Mouse (Mus musculus) cerebellum, postnatal 4 days (tissue): ENCODE data around the gene Gm609.

ENCODE experiments used
- DNase-seq, 2 experiments: peaks; one replicate each; pipeline ENCODE4 v3.0.0; 2022; ENCODE audit warnings: low spot score in 2 of 2, mixed read lengths in 1 of 2

The Gm609 gene

DNA sequence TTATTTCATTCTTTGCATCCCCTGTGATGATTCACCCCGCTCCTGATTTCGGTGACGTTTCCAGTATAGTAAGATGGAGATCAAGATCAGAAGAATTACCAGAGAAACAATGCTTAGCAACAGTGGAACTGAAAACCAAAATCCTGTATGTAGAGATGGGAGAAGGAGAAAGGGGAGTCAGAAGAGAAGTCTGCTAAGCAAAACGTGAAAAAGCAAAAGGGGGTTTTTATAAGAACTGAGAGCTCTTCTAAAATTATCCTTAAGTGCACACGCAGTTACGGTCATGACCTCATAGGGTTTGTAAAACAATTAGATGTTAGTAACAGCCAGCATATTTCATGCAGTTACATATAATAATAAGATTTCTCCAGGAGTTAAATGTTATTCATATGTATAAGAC is 100.5 kb downstream of the Gm609 start:
- DNase-seq = no peak

DNA sequence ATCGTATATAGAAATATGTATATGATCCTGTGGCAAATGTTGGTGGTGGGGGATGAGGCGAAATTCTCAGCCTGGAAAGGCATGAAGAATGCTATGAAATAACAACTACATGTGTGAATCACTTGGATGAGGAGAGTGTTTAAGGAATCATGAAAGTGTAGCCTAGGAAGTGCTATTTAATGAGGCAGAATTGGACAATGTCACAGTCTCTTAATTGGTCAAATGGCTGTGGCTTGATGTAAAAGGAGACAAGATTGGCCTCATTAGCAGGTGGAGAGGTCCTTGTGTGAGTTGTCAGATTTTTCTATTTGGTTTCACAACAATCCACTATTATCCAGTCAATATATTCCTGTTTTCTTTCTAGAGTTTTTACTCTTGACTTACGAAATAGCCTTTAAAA is 101.1 kb downstream of the Gm609 start:
- no peak for DNase-seq

DNA sequence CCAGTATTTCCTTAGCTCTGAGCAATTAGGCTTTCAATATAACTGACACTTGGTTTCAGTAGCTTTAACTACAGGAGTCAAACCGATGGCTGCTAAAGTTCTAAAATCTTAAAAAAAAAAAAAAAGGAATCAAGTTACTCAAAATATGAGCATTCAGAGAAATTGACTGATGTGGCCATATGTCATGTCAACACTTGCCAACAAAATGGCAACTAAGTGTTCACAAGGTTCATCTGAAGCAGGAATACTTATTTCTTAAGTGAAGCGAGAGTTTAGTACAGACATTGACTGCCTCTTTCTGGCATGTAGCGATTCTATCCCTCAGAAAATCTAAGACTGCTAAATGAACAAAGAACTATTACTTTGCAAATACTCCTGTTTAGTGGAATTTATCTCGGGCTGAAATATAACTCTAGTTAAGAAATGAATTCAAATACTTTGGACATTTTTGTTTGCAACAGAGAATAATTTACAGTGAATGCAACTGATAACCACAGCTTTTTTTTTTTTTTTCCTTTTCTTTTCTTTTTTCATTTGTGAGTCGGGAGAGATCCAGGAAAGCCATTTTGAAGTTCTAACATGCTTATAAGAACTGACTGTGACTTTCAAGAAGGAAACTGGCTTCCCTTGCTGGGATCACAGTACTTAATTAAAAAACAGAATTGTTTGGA is 102.3 kb downstream of the Gm609 start:
- no peak for DNase-seq

DNA sequence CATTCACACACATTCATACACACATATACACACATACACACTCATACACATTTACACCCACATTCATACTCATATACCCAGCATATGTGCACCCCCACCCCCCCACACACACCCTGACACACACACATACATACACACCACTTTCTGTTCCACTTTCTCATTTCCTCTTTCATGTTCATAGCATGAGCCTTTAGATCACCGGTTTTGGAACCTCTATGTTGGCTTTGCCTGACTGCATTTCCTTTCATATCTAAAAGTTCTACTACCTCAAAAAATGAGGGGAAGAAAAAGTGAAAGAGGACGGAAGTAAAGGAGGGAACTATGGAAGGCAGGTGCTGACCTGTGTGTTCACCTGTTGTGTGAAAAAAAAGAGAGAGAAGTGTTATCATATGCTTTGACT is 102.9 kb downstream of the Gm609 start:
- DNase-seq = no peak

DNA sequence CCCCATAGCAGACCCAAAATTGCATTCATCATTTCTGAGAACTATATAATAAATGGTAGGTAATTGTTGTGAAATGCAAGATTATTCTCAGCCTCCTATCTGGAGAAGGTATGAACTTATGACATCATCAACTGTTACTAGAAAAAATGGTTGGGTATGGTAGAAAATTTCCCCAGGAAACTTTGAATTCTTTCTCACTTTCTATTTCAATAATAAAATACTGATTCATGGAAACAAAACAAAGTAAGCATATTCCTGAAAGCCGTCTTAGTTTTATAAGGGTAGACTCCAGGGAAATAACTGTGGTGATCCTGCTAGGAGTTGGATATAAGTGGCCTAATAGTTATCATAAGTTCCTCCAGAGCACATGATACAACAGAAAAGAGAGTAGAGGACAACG is 103.7 kb downstream of the Gm609 start:
- no peak for DNase-seq

DNA sequence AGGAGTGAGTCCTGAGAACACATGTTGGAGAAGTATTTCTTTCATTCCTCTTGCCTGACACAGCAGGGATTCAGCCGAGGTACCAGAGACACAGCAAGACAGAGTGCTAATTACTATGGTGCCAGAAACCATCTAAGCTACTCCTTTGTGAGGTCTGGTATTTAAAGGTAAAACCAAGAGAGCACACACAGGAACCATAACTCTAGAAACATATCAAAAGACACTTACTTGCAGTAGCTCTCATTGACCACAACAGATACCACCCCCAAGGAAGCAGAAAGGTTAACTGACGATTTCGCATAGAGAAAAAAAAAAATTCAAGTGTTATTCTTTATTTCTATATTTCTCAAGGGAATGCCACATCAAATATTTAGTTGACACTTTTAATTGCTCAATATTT is 111.0 kb downstream of the Gm609 start:
- no peak for DNase-seq

DNA sequence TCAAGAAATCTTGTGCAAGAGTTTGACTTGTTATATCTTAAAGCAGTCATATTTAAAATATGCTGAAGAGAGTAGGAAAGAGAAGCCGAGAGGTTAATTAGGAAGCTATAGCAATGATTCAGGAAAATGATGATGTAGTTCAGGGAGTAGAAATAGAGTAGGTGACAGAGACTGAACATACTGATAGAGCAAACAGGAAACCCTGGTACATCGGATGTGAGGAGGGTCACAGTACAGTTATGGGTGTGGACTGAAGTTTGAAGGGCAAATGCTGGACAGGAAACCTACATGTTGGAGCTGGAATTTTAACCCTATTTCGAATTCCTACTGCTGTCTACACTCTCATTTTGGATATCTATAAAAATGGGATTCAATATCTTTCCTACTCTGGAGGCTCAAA is 113.8 kb downstream of the Gm609 start:
- no peak for DNase-seq

DNA sequence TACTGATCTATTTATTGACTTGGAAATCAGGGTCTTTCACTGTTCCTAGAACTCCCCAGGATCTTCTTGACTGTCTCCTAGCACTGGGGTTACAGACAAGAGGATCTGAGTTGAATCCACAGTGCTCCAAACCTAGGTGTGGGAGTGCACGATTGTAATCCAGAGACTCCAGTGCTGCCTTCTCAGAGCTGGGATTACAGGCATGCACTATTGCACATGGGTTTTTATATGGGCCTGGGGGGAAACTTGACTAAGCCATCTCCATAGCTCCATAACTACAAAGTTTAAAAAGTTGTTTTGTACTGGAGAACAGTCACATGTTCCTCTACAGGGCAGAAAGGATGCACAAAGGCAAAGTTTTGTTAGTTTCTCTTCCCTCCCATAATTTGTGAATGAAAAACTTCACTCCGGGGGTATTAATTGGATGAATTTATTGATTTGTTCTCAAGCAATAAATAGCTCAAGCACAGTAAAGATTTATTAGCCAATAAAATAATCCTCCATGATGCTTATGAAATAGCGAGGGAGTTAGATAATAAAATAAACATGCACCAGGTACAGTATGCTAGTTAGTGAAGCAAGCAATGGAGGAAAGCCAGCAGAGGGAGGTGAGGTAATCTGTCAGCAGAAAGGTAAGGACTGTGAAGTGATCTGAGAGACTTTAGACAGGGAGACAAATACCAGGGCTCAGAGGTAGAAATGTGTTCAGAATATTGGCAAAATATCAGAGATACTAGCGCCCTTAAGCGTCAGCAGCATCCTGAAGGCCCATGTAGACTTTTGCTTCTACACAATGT is 114.4 kb downstream of the Gm609 start:
- DNase-seq = no peak

DNA sequence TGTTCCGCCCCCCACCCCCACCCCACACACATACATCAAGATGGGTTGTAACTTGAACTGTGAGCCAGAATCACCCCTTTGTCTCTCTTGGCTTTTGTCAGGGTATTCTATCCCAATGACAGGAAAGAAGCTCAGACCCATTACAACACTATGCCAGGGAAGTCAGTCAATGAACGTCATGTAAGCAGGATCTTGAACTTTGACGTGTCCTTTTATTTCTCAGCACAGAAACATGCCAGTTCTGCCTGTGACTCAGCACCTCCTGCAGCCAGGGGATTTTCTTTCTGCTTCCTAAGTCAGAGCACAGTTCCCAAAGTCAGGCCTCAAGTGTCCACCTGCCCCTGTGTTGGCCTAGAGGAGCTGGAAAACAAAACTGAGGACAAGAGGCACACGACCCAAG is 115.4 kb downstream of the Gm609 start:
- no peak for DNase-seq

DNA sequence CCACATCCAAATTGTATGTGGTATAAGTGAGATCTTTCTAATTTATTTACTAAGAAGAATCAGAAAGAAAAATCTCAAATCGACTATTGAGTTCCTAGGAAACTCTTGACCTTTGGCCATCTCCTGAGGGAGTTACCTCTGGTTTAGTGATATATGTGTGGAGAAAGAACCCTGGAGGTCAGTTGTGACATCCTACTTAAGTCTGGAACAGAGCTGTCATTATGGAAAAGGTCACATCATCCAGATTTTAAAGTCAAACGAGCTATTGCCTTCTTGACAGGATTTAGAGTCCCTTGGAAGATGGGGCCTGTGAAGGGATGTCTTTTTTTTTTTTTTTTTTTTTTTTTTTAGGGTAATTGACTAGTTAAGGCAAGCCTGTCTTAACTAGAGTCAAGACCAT is 116.0 kb downstream of the Gm609 start:
- no peak for DNase-seq

DNA sequence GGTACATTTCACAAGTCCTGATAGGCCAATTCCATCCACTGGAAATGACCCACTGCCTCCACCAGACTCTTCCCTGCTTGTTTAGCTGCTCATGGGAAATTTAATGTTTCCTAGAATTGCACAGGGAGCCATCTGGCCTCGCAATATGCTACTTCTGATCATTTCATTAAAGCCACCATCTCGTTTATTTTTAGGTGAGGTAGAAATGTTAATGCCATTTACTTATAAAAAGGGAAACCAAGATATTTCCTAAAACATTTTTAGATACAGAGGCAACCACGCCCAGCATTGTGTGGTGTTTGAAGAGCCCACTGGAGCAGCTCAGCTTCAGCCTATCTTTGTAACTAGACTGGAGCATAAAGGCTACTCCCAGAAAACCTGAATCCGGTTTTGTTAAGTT is 116.5 kb downstream of the Gm609 start:
- DNase-seq = no peak

DNA sequence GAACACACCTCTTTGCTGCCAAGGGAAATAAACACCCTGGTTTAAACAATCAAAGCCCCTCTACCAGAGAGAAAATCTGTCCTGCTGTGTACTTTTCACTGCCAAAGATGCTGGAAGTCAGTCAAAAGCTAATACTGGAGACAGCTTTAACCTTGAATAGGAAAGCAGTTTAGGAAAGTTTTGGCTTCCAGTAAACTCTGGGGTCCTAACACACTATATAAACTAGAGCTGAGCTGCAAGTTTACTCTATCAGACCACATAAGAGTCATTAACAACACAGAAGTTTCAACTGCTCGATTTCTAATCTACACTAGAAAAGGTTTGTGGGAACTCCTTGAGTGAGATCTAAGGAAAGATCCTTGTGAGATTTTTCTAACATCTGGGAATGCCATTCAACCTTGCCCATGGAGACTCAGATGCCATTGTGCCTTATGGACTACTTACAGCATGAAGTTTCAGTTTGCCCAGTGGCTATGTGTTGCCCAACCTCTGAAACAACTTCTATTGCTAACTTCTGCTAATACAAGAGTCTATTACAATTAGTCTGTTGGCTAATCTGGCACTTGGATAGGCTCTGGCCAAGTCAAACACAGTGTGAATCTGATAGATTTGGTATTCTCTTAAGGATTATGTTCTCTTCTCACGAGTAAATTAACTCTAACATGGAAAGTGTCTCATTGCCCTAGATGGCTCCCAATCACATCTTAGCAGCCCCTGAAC is 117.1 kb downstream of the Gm609 start:
- DNase-seq = no peak

DNA sequence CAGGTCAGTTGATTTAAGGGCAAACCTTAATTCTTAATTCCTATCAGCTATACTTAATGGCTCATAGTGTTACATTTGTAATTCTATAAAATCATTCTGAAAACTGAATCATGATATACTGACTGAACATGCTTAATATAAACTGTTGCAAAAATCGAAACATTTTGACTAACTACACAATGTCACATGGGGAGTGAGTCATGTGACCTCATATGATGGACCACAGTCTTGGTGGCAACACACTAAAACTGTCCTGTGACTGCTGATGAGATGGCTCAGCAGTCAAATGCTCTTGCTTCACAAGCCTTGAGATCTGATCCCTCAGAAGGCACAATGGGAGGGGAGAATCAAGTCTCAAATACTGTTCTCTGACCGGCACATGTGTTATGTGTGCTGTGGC is 118.7 kb downstream of the Gm609 start:
- no peak for DNase-seq

DNA sequence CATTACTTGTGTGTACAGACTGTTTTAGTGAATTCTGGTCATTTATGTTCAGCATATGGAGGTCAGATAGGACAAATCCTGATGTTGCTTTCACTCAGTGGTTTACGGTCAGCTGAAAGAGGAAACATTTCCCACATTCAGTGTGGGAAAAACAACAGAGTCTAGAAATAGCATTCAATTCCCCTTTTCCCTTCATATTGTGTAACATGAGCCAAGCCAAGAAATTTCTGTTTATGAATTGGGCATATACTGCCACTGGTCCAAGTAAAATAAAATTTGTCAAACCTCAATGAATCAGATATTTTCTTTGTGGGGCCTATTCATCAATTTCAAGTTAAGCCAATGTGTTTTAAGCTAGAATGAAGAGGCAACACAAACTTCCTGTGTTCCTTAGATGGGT is 121.7 kb downstream of the Gm609 start:
- no peak for DNase-seq

DNA sequence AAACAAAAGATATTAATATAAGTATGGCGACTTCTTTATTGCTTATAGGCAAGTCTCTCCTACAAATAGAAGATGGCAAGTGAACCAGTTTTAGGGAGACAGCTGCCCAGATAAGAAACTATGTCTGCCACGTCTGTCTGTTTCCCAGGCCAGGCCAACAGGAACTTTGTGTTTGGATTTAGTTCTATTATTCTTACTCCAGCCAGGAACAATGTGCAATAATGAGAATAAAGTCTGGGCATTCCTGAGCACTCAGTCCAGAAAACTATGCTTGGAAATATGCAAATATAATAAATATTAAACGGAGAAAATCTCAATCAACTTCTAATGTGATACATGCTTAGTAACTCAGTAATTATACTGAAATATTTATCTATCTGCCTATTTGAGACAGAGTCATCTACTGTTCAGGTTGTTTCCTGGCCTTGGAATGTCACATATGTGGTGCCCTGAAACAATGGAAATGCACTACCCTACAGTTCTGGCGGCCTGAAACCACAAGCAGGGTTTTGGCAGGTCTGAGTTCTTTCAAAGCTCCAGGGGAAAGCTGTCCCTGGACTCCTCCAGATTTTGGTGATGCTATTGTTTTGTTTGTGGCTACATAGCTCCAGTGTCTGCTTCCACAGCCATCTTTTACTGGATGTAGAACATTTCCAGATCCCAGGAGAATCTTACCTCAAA is 123.3 kb downstream of the Gm609 start:
- no peak for DNase-seq

DNA sequence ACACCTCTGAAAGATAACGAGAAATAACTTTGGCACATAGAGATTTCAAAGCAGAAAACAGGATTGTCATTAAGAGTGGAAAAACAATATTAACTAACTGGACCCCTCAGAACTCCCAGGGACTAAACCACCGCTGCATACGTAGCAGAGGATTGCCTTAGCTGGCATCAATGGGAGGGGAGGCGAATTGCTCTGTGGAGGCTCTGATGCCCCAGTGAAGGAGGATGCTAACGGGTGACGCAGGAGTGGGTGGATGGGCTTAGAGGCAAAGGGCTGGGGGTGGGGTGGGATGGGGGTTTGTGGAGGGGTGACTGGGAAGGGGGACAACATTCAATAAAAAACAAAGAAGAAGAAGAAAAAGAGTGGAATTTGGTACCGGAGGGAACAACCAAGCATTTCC is 126.7 kb downstream of the Gm609 start:
- no peak for DNase-seq

DNA sequence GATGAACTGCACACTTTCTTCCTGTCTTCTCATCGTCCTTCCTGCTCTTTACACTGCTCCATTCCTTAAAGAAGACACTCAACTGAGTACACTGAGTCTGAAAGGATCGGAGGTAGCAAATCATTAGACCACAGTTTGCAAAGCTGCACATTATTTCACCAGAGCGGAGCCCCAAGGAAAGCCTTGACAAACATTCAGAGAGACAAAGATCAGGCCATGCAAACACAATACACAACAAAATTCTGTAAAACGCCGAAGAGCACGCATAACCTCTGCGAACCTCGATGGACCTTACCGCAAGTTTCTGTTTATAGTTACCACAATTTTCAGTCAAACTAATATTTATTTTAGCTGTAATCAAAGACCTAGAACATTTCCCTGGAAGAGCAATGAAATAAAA is 127.4 kb downstream of the Gm609 start:
- no peak for DNase-seq

DNA sequence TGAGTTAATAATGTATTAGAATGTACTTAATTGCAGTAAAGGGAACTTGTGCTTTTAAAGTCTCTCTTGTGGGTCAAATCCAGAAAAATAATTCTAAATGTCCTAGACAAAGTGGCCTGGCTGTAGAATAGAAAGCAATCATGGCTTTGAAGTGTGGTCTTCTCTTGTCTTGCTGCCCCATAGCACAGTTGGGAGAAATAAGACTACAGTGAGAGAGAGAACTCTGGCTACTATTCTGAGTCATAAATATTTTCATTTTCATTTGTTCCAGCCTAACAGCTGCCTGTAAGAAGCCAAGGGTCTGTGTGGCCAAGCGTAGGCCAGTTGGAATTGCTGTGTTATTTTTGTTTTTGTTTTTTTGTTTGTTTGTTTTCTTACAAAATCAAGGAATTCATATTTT is 128.1 kb downstream of the Gm609 start:
- DNase-seq = no peak

DNA sequence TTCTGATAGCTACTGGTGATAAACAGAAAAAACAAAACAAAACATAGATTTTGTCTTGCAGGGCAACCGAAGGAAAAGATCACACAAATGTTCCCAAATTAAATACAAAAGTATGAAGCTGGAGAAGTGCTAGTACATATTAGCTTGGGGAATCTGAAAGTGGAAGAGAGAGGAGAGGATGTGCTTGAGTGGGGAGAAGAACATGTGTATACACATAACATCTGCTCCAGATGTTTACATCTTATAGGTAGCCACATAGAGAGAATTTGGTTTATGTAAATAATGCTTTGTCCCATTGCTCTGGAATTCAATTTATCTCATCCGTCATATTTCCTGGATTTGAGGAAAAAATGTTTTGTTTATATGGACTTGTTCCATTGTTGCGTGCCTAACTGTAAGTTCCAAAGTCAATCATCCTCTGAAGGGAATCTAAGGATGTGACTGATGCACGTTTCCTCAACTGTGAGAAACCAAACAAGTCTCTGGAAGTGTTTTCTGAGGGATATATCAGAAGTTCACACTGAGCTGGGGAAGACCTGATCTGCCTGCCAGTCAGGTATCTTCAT is 129.2 kb downstream of the Gm609 start:
- no peak for DNase-seq
